Mouse (Mus musculus): Measurements from ENCODE around the gene Vmn1r198.
"Not testable (repeated sequence)": the region's sequence is repeated elsewhere in the genome, so short reads cannot be mapped to it uniquely, and the experiment has no call there.

Vmn1r198 gene

GRCm38 (mm10) chr13:22350064-22350463 lies at the start of gene Vmn1r198:
Gene Vmn1r198, plus strand, starts transcription at chr13:22350364.
- no peak for DNase-seq (ENCODE audit: low spot score in 2 of 2)

DNA sequence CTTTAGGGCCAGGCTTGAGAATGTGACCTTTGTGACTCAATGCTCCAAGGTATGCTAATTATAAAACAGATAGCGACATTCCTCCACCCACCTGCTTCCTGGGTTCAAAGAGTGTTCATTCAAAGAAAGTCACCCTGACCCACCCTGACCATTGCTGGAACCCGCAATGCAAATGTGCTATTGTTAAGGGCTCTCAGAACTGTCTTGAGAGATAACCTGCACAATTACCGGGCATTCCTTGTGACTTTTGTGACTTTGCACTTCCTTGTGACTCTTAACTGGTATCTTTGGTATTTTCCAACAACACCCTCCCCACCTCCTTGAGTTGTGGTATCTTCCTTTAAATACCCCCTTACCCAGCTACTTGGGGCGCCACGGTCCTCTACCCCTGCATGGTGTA lies 42.1 kb upstream of the Vmn1r198 start:
- DNase-seq (ENCODE audit: low spot score in 2 of 2) = not testable (repeated sequence)

DNA sequence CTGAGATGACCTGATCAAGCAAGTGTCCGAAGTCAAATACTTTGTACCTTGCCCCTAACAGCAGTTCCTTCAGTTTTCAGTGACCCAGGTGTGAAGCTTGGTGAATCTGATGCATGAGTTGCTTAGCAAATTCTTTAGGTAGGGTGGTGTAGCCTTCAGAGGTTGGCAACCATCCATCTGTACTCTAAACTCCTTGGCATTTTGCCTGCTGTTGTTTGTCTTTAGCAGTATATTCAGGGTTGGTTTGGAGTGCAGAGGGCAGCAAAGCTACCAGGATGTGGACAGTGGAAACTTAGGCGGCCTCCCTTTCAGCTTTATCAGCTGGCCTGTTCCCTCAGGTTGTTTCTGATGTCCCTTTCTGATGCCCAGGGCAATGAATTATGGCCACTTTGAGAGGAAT lies 34.8 kb upstream of the Vmn1r198 start:
- DNase-seq (ENCODE audit: low spot score in 2 of 2) = no peak

DNA sequence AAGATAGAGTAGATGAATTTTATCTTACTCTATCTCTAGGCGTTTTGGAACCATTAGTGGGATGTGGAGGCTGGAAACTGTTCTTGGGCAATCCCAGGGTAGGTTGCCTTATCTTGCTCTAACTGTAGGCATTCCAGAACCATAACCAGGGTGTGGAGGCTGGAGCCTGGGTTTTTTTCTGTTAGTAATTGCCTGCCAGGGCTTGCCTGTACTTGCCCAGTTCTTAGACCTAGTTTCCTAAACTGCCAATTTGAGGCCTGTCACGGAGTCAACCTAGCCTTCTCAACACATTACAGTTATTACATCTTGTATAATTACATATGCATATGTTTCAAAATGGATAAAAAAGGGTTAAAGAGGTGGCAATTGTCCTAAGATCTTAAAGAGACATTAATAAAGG lies 32.8 kb upstream of the Vmn1r198 start:
- DNase-seq (ENCODE audit: low spot score in 2 of 2) = no peak

DNA sequence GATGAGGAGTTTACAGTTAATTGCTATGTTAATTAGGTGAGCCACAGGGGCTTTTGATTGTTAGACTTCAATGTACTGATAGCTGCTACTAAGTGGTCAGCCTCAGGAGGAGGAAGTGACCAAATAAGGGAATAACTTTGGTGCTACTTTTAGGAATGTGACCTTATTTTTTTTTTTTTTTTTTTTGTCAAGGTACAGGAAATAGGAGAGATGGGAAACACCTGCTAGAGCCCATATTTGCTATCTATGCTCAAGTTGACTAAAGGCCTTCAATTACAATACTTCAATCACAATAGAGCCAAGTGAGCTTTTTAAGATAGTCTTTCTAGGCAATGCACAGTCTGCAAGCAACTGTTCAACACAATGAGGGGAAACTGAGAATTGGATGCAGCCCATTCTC lies 30.1 kb upstream of the Vmn1r198 start:
- DNase-seq (ENCODE audit: low spot score in 2 of 2) = no peak

GRCm38 (mm10) chr13:22324289-22324688 lies 25.9 kb upstream of the Vmn1r198 start, which contains the start of gene Vmn1r197:
Gene Vmn1r197, plus strand, starts transcription at chr13:22324589.
- no peak for DNase-seq (ENCODE audit: low spot score in 2 of 2)

DNA sequence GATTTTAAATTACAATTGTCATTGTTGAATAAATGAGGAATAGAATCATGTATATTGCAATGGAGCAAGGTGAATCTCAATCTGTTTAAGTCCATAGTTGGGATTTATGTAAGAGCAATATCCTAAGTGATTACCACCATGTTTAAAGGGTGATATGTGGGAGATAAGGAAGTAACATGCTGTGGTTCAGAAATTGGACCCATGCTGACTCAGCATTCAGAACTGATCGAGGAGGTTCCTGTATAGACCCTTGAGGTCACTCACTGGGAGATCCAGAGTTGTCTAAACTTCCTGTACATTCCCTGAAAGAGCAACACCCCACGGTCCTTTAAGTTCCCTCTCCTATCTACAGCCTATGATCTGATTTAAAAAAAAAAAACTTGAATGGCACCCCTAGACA lies 16.9 kb upstream of the Vmn1r198 start:
- DNase-seq (ENCODE audit: low spot score in 2 of 2) = no peak

DNA sequence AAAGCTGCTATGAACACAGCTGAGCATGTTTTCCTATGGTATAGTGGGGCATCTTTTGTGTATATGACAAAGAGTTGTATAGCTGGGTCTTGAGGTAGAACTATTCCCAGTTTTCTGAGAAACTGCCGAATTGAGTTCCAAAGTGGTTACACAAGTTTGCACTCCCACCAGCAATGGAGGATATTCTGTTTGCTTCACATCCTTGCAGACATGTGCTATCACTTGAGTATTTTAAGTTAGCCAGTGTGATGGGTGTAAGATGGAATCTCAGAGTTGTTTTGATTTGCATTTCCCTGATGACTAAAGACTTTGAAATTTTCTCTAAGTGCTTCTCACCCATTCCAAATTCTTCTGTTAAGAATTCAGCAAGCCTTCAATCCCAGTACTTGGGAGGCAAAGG lies 14.6 kb upstream of the Vmn1r198 start:
- DNase-seq (ENCODE audit: low spot score in 2 of 2) = no peak

DNA sequence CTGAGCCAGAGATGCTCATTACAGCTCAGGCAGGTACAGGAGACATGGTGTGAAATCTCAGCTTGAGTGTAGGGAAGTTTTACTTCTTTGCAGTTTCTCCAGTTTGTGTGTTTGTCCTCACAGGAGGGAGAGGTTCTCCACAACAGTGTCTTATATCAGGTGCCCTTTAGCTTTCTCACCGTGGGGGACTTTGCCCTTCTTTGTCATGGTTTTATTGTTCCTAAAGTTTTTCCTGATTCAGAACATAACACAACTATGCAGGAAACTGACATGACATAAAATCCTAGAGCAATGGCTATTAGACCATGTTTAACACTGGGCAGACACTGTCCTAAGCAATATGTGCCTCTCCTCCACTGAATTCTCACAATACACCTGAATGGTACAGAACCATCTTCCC lies 649 bp downstream of the Vmn1r198 start:
- DNase-seq (ENCODE audit: low spot score in 2 of 2) = no peak

GRCm38 (mm10) chr13:22379518-22379917 lies 29.4 kb downstream of the Vmn1r198 start, which contains the start of gene Vmn1r199:
Gene Vmn1r199, plus strand, starts transcription at chr13:22379818.
- DNase-seq (ENCODE audit: low spot score in 2 of 2) = no peak

- not testable (repeated sequence) for DNase-seq (ENCODE audit: low spot score in 2 of 2)
Observed at GRCm38 (mm10) chr13:22381128-22381527, 31.0 kb downstream of the Vmn1r198 start.

GRCm38 (mm10) chr13:22383401-22383800 lies 33.2 kb downstream of the Vmn1r198 start:
- DNase-seq (ENCODE audit: low spot score in 2 of 2) = no peak

DNA sequence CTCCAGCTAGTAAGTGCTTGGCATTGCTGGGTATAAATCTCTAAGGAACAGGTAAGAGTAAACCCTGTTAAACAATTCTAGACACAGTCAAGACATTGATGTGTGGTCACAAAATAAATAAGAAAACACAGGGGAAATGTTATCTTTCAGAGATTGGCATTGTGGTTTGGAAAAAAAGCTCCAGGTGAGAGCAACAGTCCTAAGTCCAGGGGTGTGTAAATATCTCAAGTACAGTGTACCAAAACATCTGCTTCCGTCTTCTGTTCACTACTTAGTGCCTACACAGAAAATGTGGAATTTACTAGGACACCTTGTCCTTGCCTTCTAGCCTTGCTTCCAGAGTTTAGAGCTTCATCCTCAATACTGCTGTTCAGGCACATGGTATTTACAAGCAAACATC lies 36.9 kb downstream of the Vmn1r198 start:
- no peak for DNase-seq (ENCODE audit: low spot score in 2 of 2)

DNA sequence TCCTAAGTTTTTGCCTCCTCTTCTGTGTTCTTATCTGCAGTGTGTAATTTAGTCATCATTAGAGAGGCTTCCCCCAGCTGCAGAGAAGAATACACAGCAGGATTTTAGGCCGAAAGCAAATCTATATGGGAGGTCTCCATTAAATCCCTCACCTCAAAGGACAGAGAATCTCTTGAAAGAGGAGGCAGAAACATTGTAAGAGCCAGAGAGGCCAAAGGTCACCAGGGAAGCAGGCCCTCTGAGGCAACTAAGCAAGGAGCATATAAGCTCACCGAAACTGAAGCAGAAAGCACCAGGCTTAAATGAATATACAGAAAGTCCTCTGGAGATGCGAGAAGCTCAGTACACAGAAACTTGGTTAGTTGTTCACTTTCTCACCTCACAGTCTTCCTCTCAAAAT lies 39.9 kb downstream of the Vmn1r198 start, which contains the start of gene Vmn1r200:
Gene Vmn1r200, plus strand, starts transcription at position 301 of the 400 bp plus-strand sequence.
- DNase-seq (ENCODE audit: low spot score in 2 of 2) = no peak

DNA sequence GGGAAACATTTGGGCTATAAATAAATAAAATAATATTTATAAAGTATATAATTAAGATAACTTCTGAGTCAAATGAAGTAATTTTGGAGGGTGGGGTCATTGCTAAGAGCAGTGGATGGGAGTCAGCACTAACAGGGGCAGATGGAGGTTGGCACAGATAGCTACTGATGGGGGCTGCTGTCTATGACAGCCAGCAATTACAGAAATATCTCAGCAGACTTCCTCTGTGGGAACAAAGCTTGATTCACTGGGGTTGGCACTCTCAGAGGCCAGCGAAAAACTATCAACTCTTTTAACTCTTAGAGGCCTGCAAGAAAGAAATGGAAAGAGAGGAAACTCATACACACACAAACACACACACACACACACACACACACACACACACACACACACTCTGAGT lies 52.8 kb downstream of the Vmn1r198 start:
- no peak for DNase-seq (ENCODE audit: low spot score in 2 of 2)

Data from thymus, postnatal 10 days (tissue).